Mouse (Mus musculus) heart, postnatal 0 days (tissue): ENCODE data around the gene Gm48552. TPM values are rescaled to one million over a fixed set of nuclear protein-coding genes. Genes with fewer than 3 reads are reported as not detected.
A peak's percentile ranks its signal among the peaks of the same experiment; 100 is the strongest.

Source experiments
- ATAC-seq: fragments of 200-750 bp; cut with Nextera tagmentation; 2 replicates; pipeline ENCODE4 v1.8.0; 2017; ENCODE audit warnings: low read depth, moderate number of reproducible peaks, moderate library complexity; ENCODE audit not compliant: insufficient read depth
- DNase-seq: peaks from one replicate; pipeline ENCODE4 v3.0.0-alpha.2; 2016; ENCODE audit warnings: low spot score
- H3K27ac ChIP-seq: fragments of 300-500 bp; sonication (generic); 2 replicates; pipeline ENCODE4 v1.5.1; 2014; ENCODE audit warnings: low read depth, mild to moderate bottlenecking
- H3K27me3 ChIP-seq: fragments of 300-500 bp; sonication (generic); 2 replicates; pipeline ENCODE4 v1.6.1; 2014; ENCODE audit warnings: low read length, mixed read lengths; ENCODE audit not compliant: control insufficient read depth, insufficient read depth
- H3K36me3 ChIP-seq: fragments of 300-500 bp; sonication (generic); replicated peaks from 2 replicates; pipeline ENCODE4 v1.6.1; 2014; ENCODE audit warnings: low read length, mixed read lengths; ENCODE audit not compliant: control insufficient read depth, insufficient read depth
- H3K4me1 ChIP-seq: fragments of 300-500 bp; sonication (generic); 2 replicates; pipeline ENCODE4 v1.6.1; 2014; ENCODE audit warnings: antibody characterized with exemption; ENCODE audit not compliant: control insufficient read depth, insufficient read depth
- H3K4me2 ChIP-seq: fragments of 300-500 bp; sonication (generic); 2 replicates; pipeline ENCODE4 v1.6.1; 2014; ENCODE audit warnings: low read depth, mild to moderate bottlenecking, low read length, moderate library complexity
- H3K4me3 ChIP-seq: fragments of 300-500 bp; sonication (generic); 2 replicates; pipeline ENCODE4 v1.5.1; 2014; ENCODE audit warnings: low read depth, low read length
- H3K9ac ChIP-seq: fragments of 300-500 bp; sonication (generic); replicated peaks from 2 replicates; pipeline ENCODE4 v1.6.1; 2014; ENCODE audit warnings: low read depth, low read length, mixed read lengths
- H3K9me3 ChIP-seq: fragments of 300-500 bp; sonication (generic); replicated peaks from 2 replicates; pipeline ENCODE4 v1.6.1; 2016; ENCODE audit warnings: low read length; ENCODE audit not compliant: control insufficient read depth
- CTCF ChIP-seq: IDR thresholded peaks from 2 replicates; pipeline ENCODE4 v1.5.1; 2016; ENCODE audit warnings: antibody characterized with exemption, control low read depth, low read depth
- EP300 ChIP-seq: IDR thresholded peaks from 2 replicates; pipeline ENCODE4 v1.6.1; 2016; ENCODE audit warnings: antibody characterized with exemption, low read depth
- WGBS: fragments of 180-500 bp; shearing (Covaris S2); extraction: QIAGEN DNeasy Blood & Tissue Kit; methylation state at CpG from one replicate; pipeline ENCODE4 v1.1.7; 2014; 5-methylcytosine and 5-hydroxymethylcytosine counted together
- polyA plus RNA-seq: library from polyadenylated mRNA; unstranded; fragments of >200 nt; fragmentation: Nextera tagmentation; extraction: Ambion mirVana; gene quantifications from 2 replicates; pipeline ENCODE4 v1.2.1, GENCODE M21; 2015
- total RNA-seq: library from RNA; depleted of rRNA; stranded (reverse); fragments of >200 nt; gene quantifications from 2 replicates; pipeline ENCODE4 v1.2.3, GENCODE M21; 2014; ENCODE audit warnings: low replicate concordance

The Gm48552 gene
- total and polyA plus RNA-seq, 2 experiments from 2014 or later, result 0.45 TPM; not detected in 1

GRCm38 (mm10) chr10:81415549-81416310, 26.9 kb downstream of the Gm48552 start:
- TF ChIP-seq EP300, result no peak
- TF ChIP-seq CTCF, result no peak
- 71% methylated on average over 17 of the region's 17 CpGs for WGBS

GRCm38 (mm10) chr10:81416581-81417226, 27.9 kb downstream of the Gm48552 start:
- no peak overlapping the region for H3K9ac ChIP-seq
- no peaks in the 10 kb centered on the region for H3K27me3 ChIP-seq
- H3K27ac ChIP-seq, result peak overlapping the region; percentile 43
- peak overlapping the region; percentile 54 for H3K4me2 ChIP-seq
- TF ChIP-seq CTCF (peak; percentile 47), EP300 (0 out of 2 replicates have a peak, but pooled peaks have one; percentile 60)
- H3K36me3 ChIP-seq, result peaks cover 17% of the 10 kb centered on the region
- no peaks in the 10 kb centered on the region for H3K9me3 ChIP-seq
- H3K4me1 ChIP-seq, result peaks cover 77% of the 10 kb centered on the region
- H3K4me3 ChIP-seq, result peak overlapping the region; percentile 10
- DNase-seq (peak; percentile 71), ATAC-seq (peak; percentile 33)
- WGBS, result 11% methylated on average over 16 of the region's 26 CpGs

More at GRCm38 (mm10) chr10:81415549-81416310, 26.9 kb downstream of the Gm48552 start:
- Histone ChIP-seq H3K4me3 (no peak overlapping the region), H3K9me3 (no peaks in the 10 kb centered on the region), H3K27ac (peak overlapping the region; percentile 97), H3K4me2 (no peak overlapping the region), H3K9ac (no peak overlapping the region), H3K4me1 (peaks cover 83% of the 10 kb centered on the region), H3K27me3 (no peaks in the 10 kb centered on the region), H3K36me3 (peaks cover 15% of the 10 kb centered on the region)
- DNase-seq (no peak), ATAC-seq (no peak)

- 59% methylated on average over 12 of the region's 12 CpGs for WGBS
- Histone ChIP-seq H3K4me3 (peak overlapping the region; percentile 10), H3K4me2 (peak overlapping the region; percentile 54), H3K9me3 (no peaks in the 10 kb centered on the region), H3K27me3 (no peaks in the 10 kb centered on the region), H3K9ac (0 out of 2 replicates have a peak overlapping the region, but pooled peaks have one; percentile 11), H3K4me1 (peaks cover 75% of the 10 kb centered on the region), H3K27ac (peak overlapping the region; percentile 43), H3K36me3 (peaks cover 17% of the 10 kb centered on the region)
- DNase-seq, result no peak
- TF ChIP-seq CTCF (no peak), EP300 (peak; percentile 25; the same call in 1 of the 2 replicates)
- no peak for ATAC-seq
These were observed 28.7 kb downstream of the Gm48552 start for GRCm38 (mm10) chr10:81417227-81418215.

DNA sequence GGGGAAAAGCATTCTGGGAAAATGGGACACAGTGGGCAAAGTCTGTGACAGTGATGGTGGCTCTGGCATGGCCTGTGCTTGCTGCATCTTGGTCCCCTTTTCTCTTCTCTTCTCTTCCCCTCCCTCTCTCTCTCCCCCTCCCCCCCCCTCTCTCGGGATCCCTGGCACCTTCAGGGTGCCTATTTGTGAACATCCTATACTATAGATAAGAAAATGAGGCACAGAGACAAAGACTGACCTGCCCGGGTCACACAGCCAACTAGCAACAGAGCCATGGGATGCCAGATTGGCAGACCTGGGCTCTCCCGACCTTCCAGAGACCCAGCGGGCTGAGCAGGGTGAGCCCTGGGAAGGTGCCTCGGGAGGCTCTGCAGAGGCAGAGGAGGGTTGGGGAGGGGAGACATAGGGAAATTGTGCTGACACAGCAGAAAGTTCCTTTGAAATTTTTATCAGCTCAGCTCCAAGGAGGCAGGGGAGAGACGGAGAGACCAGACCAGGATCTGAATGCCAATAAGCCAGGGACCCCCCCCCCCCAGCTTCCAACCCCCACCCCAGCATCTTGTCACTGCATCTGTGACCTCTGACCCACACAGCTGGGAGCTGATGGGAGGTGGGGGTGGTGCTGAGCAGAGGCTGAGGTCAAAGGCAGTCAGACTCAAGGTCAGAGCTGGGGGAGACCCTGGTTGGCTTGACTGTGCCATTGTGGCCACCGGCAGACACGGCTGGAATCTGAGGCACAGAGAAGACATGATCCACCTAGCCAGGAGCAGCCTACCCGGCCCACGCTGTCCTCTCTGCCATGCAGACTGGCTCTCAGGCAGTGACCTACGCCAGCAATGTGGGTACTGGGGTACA, 29.6 kb downstream of the Gm48552 start:
- H3K27ac ChIP-seq, result no peak overlapping the region
- no peaks in the 10 kb centered on the region for H3K27me3 ChIP-seq
- ATAC-seq (no peak), DNase-seq (no peak)
- H3K36me3 ChIP-seq, result peaks cover 17% of the 10 kb centered on the region
- H3K9me3 ChIP-seq, result no peaks in the 10 kb centered on the region
- no peak for TF ChIP-seq CTCF
- TF ChIP-seq EP300, result no peak
- peaks cover 65% of the 10 kb centered on the region for H3K4me1 ChIP-seq
- H3K4me3 ChIP-seq, result no peak overlapping the region
- 51% methylated on average over 11 of the region's 11 CpGs for WGBS
- 0 out of 2 replicates have a peak overlapping the region, but pooled peaks have one; percentile 11 for H3K9ac ChIP-seq
- H3K4me2 ChIP-seq, result no peak overlapping the region
